18 mouse cellular contexts compared by ENCODE assay signal in the genomic region with DNA sequence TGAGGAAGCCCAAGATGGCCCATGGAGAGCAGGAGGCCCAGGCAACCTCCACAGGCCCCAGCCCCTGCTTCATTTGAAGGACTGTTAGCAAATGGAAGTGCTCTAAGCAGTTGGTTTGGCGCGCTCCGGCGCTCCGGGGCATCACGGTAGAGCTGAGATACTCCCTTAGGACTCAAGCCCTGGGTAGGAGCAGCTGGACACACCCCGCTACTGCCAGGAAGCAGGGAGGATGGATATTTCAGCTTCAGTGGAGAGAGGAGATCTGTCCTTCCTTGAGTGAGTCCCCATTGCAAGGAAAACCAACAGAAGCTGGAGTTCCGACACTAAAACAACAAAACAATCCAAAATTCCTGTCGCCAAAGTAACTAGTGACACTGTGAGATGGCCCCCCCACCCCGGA.
"Had no signal": no experiment of that assay in that cellular context is flagged by ENCODE, and none has a peak within 500 bp of the region (broad histone marks: within the 10 kb centered on the region; RNA-seq: fewer than 3 reads in every experiment).

No protein-coding gene starts in this region.

- DNase-seq: liver, postnatal 0 days; lung, adult 2 months; lung, postnatal 14 days; lung, postnatal 36 days; midbrain, embryonic 14.5 days; right cerebral cortex, postnatal 14 days; thymus, adult 2 months; thymus, postnatal 25 days; thymus, postnatal 4 days had no signal

- ATAC-seq: liver, postnatal 0 days; lung, postnatal 0 days had no signal

- H3K9me3 ChIP-seq: liver, embryonic 15.5 days; lung, embryonic 15.5 days; megakaryocyte, embryonic 14.5 days; midbrain, embryonic 12.5 days; neural tube, embryonic 12.5 days; stomach, embryonic 15.5 days had no signal

- H3K27ac ChIP-seq: liver, embryonic 15.5 days; lung, embryonic 15.5 days; macrophage; midbrain, embryonic 12.5 days; neural tube, embryonic 12.5 days; stomach, embryonic 15.5 days; stomach, postnatal 0 days had no signal

- H3K4me1 ChIP-seq: lung, embryonic 15.5 days; midbrain, embryonic 12.5 days; neural tube, embryonic 12.5 days; stomach, embryonic 15.5 days had no signal

- H3K4me3 ChIP-seq: liver, embryonic 15.5 days; lung, embryonic 15.5 days; megakaryocyte, embryonic 14.5 days; midbrain, embryonic 12.5 days; neural tube, embryonic 12.5 days; stomach, embryonic 15.5 days had no signal

- H3K4me2 ChIP-seq: liver, embryonic 15.5 days; lung, embryonic 15.5 days; midbrain, embryonic 12.5 days; neural tube, embryonic 12.5 days; stomach, embryonic 15.5 days had no signal

- H3K36me3 ChIP-seq: liver, embryonic 15.5 days; lung, embryonic 15.5 days; midbrain, embryonic 12.5 days; neural tube, embryonic 12.5 days; stomach, embryonic 15.5 days had no signal

- H3K27me3 ChIP-seq: liver, embryonic 15.5 days; lung, embryonic 15.5 days; megakaryocyte, embryonic 14.5 days; midbrain, embryonic 12.5 days; neural tube, embryonic 12.5 days; stomach, embryonic 15.5 days had no signal

- H3K9ac ChIP-seq: liver, embryonic 15.5 days; liver, postnatal 0 days; lung, embryonic 15.5 days; midbrain, embryonic 12.5 days; neural tube, embryonic 12.5 days; stomach, embryonic 15.5 days had no signal
